Comparison of ENCODE assay signal across 20 mouse cellular contexts in the genomic region with DNA sequence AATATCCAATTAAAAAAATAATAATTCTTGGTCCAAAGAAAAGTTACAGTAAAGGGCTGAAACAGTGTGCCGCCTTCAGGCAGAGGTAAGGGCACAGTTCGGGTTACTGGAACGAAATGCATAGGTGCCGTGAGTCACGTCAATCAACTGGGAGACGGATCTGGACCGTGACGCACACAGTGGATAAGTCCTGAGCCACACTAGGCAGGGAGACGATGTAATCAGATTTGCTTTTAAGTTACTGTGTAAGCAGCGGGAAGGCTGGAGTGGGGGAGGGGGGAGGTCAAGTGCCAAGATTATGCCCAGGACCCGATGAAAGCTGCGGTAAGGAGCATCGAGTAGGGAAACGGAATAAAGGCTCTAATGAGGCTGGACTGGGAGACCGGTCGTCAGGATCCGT. TPM values are rescaled to one million over a fixed set of nuclear protein-coding genes. Genes with fewer than 3 reads are reported as not detected.
DNase-seq lines count a peak whose midpoint lies in the region; ATAC-seq lines count a peak whose summit lies in the region.
"Had no signal": no experiment of that assay in that cellular context is flagged by ENCODE, and none has a peak within 500 bp of the region (broad histone marks: within the 10 kb centered on the region; RNA-seq: fewer than 3 reads in every experiment).

No protein-coding gene starts in this region.

- no peaks in the 10 kb centered on the region for H3K4me1 ChIP-seq in heart, embryonic 13.5 days
- H3K4me1 ChIP-seq in midbrain, embryonic 13.5 days (replicated peaks), result peaks cover 3% of the 10 kb centered on the region; the same call in 1 of the 2 replicates
- H3K4me1 ChIP-seq in midbrain, embryonic 10.5 days, result peaks cover 8% of the 10 kb centered on the region
- H3K4me1 ChIP-seq: stomach, embryonic 15.5 days had no signal

- WGBS in heart, embryonic 13.5 days, result 47% methylated on average over 17 of the region's 17 CpGs
- 38% methylated on average over 17 of the region's 17 CpGs for WGBS in midbrain, embryonic 13.5 days
- 71% methylated on average over 17 of the region's 17 CpGs for WGBS in midbrain, embryonic 10.5 days

- peak overlapping the region; percentile 49 for H3K4me2 ChIP-seq in heart, embryonic 13.5 days
- H3K4me2 ChIP-seq in midbrain, embryonic 13.5 days (replicated peaks), result 0 out of 2 replicates have a peak overlapping the region, but pooled peaks have one; percentile 9
- H3K4me2 ChIP-seq: forebrain, embryonic 13.5 days; stomach, embryonic 15.5 days had no signal

- ATAC-seq in heart, embryonic 13.5 days (ENCODE audit: extremely low read depth, insufficient number of reproducible peaks, low FRiP score, low TSS enrichment), result no peak
- 0 out of 2 replicates have a peak, but pooled peaks have one; percentile 30 for ATAC-seq in midbrain, embryonic 13.5 days
- ATAC-seq: CD4-positive, CD25-positive, alpha-beta regulatory T cell, adult 4 months; forebrain, embryonic 13.5 days had no signal

- H3K9ac ChIP-seq in heart, embryonic 13.5 days, result peak overlapping the region; percentile 37; the same call in 1 of the 2 replicates
- no peak overlapping the region; the same call in 1 of the 2 replicates for H3K9ac ChIP-seq in midbrain, embryonic 13.5 days (replicated peaks)
- H3K9ac ChIP-seq: forebrain, embryonic 13.5 days; stomach, embryonic 15.5 days had no signal

- 0 out of 2 replicates have a peak overlapping the region, but pooled peaks have one; percentile 8 for H3K4me3 ChIP-seq in heart, embryonic 13.5 days
- no peak overlapping the region for H3K4me3 ChIP-seq in midbrain, embryonic 13.5 days (replicated peaks)
- no peak overlapping the region for H3K4me3 ChIP-seq in midbrain, embryonic 10.5 days
- H3K4me3 ChIP-seq: forebrain, embryonic 13.5 days; stomach, embryonic 15.5 days had no signal

- H3K27me3 ChIP-seq in heart, embryonic 13.5 days (replicated peaks), result no peaks in the 10 kb centered on the region
- no peaks in the 10 kb centered on the region for H3K27me3 ChIP-seq in midbrain, embryonic 13.5 days
- H3K27me3 ChIP-seq in midbrain, embryonic 10.5 days (ENCODE audit: low read depth, poor library complexity, severe bottlenecking), result no peaks in the 10 kb centered on the region
- H3K27me3 ChIP-seq: forebrain, embryonic 13.5 days; stomach, embryonic 15.5 days had no signal

- no peaks in the 10 kb centered on the region for H3K9me3 ChIP-seq in heart, embryonic 13.5 days
- H3K9me3 ChIP-seq in midbrain, embryonic 13.5 days, result no peaks in the 10 kb centered on the region
- H3K9me3 ChIP-seq in midbrain, embryonic 10.5 days (replicated peaks), result no peaks in the 10 kb centered on the region
- H3K9me3 ChIP-seq: forebrain, embryonic 13.5 days; G1E; stomach, embryonic 15.5 days had no signal

- no peak overlapping the region for H3K27ac ChIP-seq in heart, embryonic 13.5 days (replicated peaks)
- no peak overlapping the region for H3K27ac ChIP-seq in midbrain, embryonic 13.5 days
- H3K27ac ChIP-seq in midbrain, embryonic 10.5 days (replicated peaks), result no peak overlapping the region
- H3K27ac ChIP-seq: forebrain, embryonic 13.5 days; stomach, embryonic 15.5 days had no signal

- H3K36me3 ChIP-seq in heart, embryonic 13.5 days, result no peaks in the 10 kb centered on the region
- no peaks in the 10 kb centered on the region for H3K36me3 ChIP-seq in midbrain, embryonic 13.5 days
- no peaks in the 10 kb centered on the region for H3K36me3 ChIP-seq in midbrain, embryonic 10.5 days
- H3K36me3 ChIP-seq: G1E; stomach, embryonic 15.5 days had no signal

- DNase-seq in adrenal gland, adult (ENCODE audit: inconsistent age in 2 of 2, low spot score in 1 of 2), result peak; percentile 12 to 42
- DNase-seq in adrenal gland, adult 18-20 months (ENCODE audit: low spot score in 2 of 2), result no peak
- no peak for DNase-seq in heart, adult 8-10 months (ENCODE audit: low spot score)
- no peak for DNase-seq in midbrain, embryonic 10.5 days (ENCODE audit: low spot score)
- DNase-seq in embryo, embryonic 11 days, result no peak
- no peak for DNase-seq in yolk sac, embryonic 10.5 days (ENCODE audit: low spot score)
- DNase-seq: cerebellum, adult 9-11 months; gastrocnemius, postnatal 36 days; kidney, adult 9 months; liver; lung, adult 18-20 months; right cerebral cortex, postnatal 14 days had no signal

RNA-seq across cellular contexts. Expression of a gene that starts 9.8 kb away (rescaled TPM):
- total RNA-seq in adrenal gland, adult 18-20 months (2021), result 1 to 10 TPM in 1 of 2 experiments, under 1 TPM in 1; 0.96 to 1.1 TPM
- polyA plus RNA-seq in heart, embryonic 13.5 days (2015; fragmentation: Nextera tagmentation; extraction: Ambion mirVana), result 0.09 TPM in 1 of 2 replicates, not detected in the other
- not detected for total RNA-seq in heart, adult 8-10 months (2022)
- 0.50 and 1.3 TPM in 2 replicates for polyA plus RNA-seq in midbrain, embryonic 13.5 days (2015; fragmentation: Nextera tagmentation; extraction: Ambion mirVana)
- 0.46 and 0.66 TPM in 2 replicates for polyA plus RNA-seq in midbrain, embryonic 10.5 days (2016; fragmentation: Nextera tagmentation; extraction: Ambion mirVana)
- total RNA-seq: G1E; megakaryocyte-erythroid progenitor cell, adult 5-6 weeks had no signal
- polyA plus RNA-seq: CD4-positive, CD25-positive, alpha-beta regulatory T cell, adult 4 months; G1E; spleen, adult 2 months had no signal

RNA-seq across cellular contexts. Expression of a gene that starts 37.7 kb away (rescaled TPM):
- 100 to 1,000 TPM; 101 to 116 TPM for total RNA-seq in adrenal gland, adult 18-20 months (2021)
- 37.1 and 39.8 TPM in 2 replicates for polyA plus RNA-seq in heart, embryonic 13.5 days (2015; fragmentation: Nextera tagmentation; extraction: Ambion mirVana)
- total RNA-seq in heart, adult 8-10 months (2022), result 10 to 100 TPM; 49.3 to 61.6 (median 56.0) TPM
- 7.8 and 8.5 TPM in 2 replicates for polyA plus RNA-seq in midbrain, embryonic 13.5 days (2015; fragmentation: Nextera tagmentation; extraction: Ambion mirVana)
- polyA plus RNA-seq in midbrain, embryonic 10.5 days (2016; fragmentation: Nextera tagmentation; extraction: Ambion mirVana), result 11.8 and 15.5 TPM in 2 replicates

RNA-seq across cellular contexts. Expression of a gene that starts 48.8 kb away (rescaled TPM):
- 10 to 100 TPM; 61.3 to 67.1 TPM for total RNA-seq in adrenal gland, adult 18-20 months (2021)
- 83.8 and 93.9 TPM in 2 replicates for polyA plus RNA-seq in heart, embryonic 13.5 days (2015; fragmentation: Nextera tagmentation; extraction: Ambion mirVana)
- total RNA-seq in heart, adult 8-10 months (2022), result 10 to 100 TPM; 75.0 to 83.1 (median 78.0) TPM
- polyA plus RNA-seq in midbrain, embryonic 13.5 days (2015; fragmentation: Nextera tagmentation; extraction: Ambion mirVana), result 59.6 and 62.5 TPM in 2 replicates
- 79.9 and 85.5 TPM in 2 replicates for polyA plus RNA-seq in midbrain, embryonic 10.5 days (2016; fragmentation: Nextera tagmentation; extraction: Ambion mirVana)

RNA-seq across cellular contexts. Expression of a gene that starts 53.5 kb away (rescaled TPM):
- 10 to 100 TPM; 28.3 to 33.5 TPM for total RNA-seq in adrenal gland, adult 18-20 months (2021)
- polyA plus RNA-seq in heart, embryonic 13.5 days (2015; fragmentation: Nextera tagmentation; extraction: Ambion mirVana), result 89.4 and 106 TPM in 2 replicates
- total RNA-seq in heart, adult 8-10 months (2022), result 10 to 100 TPM; 10.7 to 13.7 (median 12.1) TPM
- 156 and 166 TPM in 2 replicates for polyA plus RNA-seq in midbrain, embryonic 13.5 days (2015; fragmentation: Nextera tagmentation; extraction: Ambion mirVana)
- polyA plus RNA-seq in midbrain, embryonic 10.5 days (2016; fragmentation: Nextera tagmentation; extraction: Ambion mirVana), result 331 and 350 TPM in 2 replicates

RNA-seq across cellular contexts. Expression of a gene that starts 54.4 kb away (rescaled TPM):
- total RNA-seq in adrenal gland, adult 18-20 months (2021), result under 1 TPM; 0.60 to 0.70 TPM
- polyA plus RNA-seq in heart, embryonic 13.5 days (2015; fragmentation: Nextera tagmentation; extraction: Ambion mirVana), result 0.55 and 0.56 TPM in 2 replicates
- under 1 TPM; 0.31 to 0.65 (median 0.38) TPM for total RNA-seq in heart, adult 8-10 months (2022)
- 0.81 and 0.86 TPM in 2 replicates for polyA plus RNA-seq in midbrain, embryonic 13.5 days (2015; fragmentation: Nextera tagmentation; extraction: Ambion mirVana)
- 1.1 and 1.2 TPM in 2 replicates for polyA plus RNA-seq in midbrain, embryonic 10.5 days (2016; fragmentation: Nextera tagmentation; extraction: Ambion mirVana)

Comparison
In these comparisons a context has a peak if more than half of its experiments do, and no peak if none do; other contexts are left out.
1. DNase-seq: peak in adrenal gland, adult (2 of 2); none in adrenal gland, adult 18-20 months (0 of 2), heart, adult 8-10 months (single experiment), midbrain, embryonic 10.5 days (single experiment), embryo, embryonic 11 days (single experiment) and yolk sac, embryonic 10.5 days (single experiment).